Mouse (Mus musculus): ENCODE data around the gene Tardbp.
A peak's percentile ranks its signal among the peaks of the same experiment; 100 is the strongest.

Gene Tardbp

GRCm38 (mm10) chr4:148602357-148603120 is 24.3 kb downstream of the Tardbp start, which contains the start of gene Masp2:
TSS of gene Masp2 (plus strand) at chr4:148602554.
- DNase-seq (ENCODE audit: low read depth, low spot score): no peak

GRCm38 (mm10) chr4:148601871-148602270 is 24.9 kb downstream of the Tardbp start:
- no peak for DNase-seq (ENCODE audit: low read depth, low spot score)

GRCm38 (mm10) chr4:148600316-148600715 is 26.5 kb downstream of the Tardbp start:
- no peak for DNase-seq (ENCODE audit: low read depth, low spot score)

GRCm38 (mm10) chr4:148598826-148599225 is 28.0 kb downstream of the Tardbp start:
- no peak for DNase-seq (ENCODE audit: low read depth, low spot score)

- DNase-seq (ENCODE audit: low read depth, low spot score): no peak
Observed at GRCm38 (mm10) chr4:148596731-148597130, 30.1 kb downstream of the Tardbp start.

GRCm38 (mm10) chr4:148595916-148596315 is 30.9 kb downstream of the Tardbp start:
- DNase-seq (ENCODE audit: low read depth, low spot score): no peak

GRCm38 (mm10) chr4:148593996-148594395 is 32.8 kb downstream of the Tardbp start:
- no peak for DNase-seq (ENCODE audit: low read depth, low spot score)

- DNase-seq (ENCODE audit: low read depth, low spot score): no peak
Observed at GRCm38 (mm10) chr4:148591637-148592380, 35.0 kb downstream of the Tardbp start.

GRCm38 (mm10) chr4:148591171-148591630 is 35.6 kb downstream of the Tardbp start, which contains the start of gene Srm:
TSS of gene Srm (plus strand) at chr4:148591503.
- DNase-seq (ENCODE audit: low read depth, low spot score): peak; percentile 95

GRCm38 (mm10) chr4:148590421-148591170 is 36.2 kb downstream of the Tardbp start:
- no peak for DNase-seq (ENCODE audit: low read depth, low spot score)

GRCm38 (mm10) chr4:148589565-148589964 is 37.3 kb downstream of the Tardbp start:
- DNase-seq (ENCODE audit: low read depth, low spot score): no peak

GRCm38 (mm10) chr4:148588793-148589192 is 38.0 kb downstream of the Tardbp start:
- no peak for DNase-seq (ENCODE audit: low read depth, low spot score)

GRCm38 (mm10) chr4:148586648-148587047 is 40.2 kb downstream of the Tardbp start:
- DNase-seq (ENCODE audit: low read depth, low spot score): no peak

GRCm38 (mm10) chr4:148583257-148583656 is 43.6 kb downstream of the Tardbp start:
- no peak for DNase-seq (ENCODE audit: low read depth, low spot score)

GRCm38 (mm10) chr4:148581422-148581821 is 45.4 kb downstream of the Tardbp start:
- DNase-seq (ENCODE audit: low read depth, low spot score): no peak

GRCm38 (mm10) chr4:148580765-148581164 is 46.1 kb downstream of the Tardbp start:
- no peak for DNase-seq (ENCODE audit: low read depth, low spot score)

GRCm38 (mm10) chr4:148573222-148573621 is 53.6 kb downstream of the Tardbp start:
- DNase-seq (ENCODE audit: low read depth, low spot score): no peak

- DNase-seq (ENCODE audit: low read depth, low spot score): no peak
Observed at GRCm38 (mm10) chr4:148570693-148571295, 56.0 kb downstream of the Tardbp start.

- DNase-seq (ENCODE audit: low read depth, low spot score): no peak
Observed at GRCm38 (mm10) chr4:148570138-148570537, 56.7 kb downstream of the Tardbp start.

GRCm38 (mm10) chr4:148563595-148563994 is 63.2 kb downstream of the Tardbp start:
- DNase-seq (ENCODE audit: low read depth, low spot score): no peak

GRCm38 (mm10) chr4:148562676-148563075 is 64.1 kb downstream of the Tardbp start:
- DNase-seq (ENCODE audit: low read depth, low spot score): no peak
